Mouse (Mus musculus): ENCODE data around the gene Vmn1r228. TPM values are rescaled to one million over a fixed set of nuclear protein-coding genes. Genes with fewer than 3 reads are reported as not detected.

Gene Vmn1r228
- total RNA-seq (2023), result not detected

GRCm38 (mm10) chr17:20786057-20786456 is at the start of gene Vmn1r228:
Gene Vmn1r228, minus strand, starts transcription at chr17:20786157.

DNA sequence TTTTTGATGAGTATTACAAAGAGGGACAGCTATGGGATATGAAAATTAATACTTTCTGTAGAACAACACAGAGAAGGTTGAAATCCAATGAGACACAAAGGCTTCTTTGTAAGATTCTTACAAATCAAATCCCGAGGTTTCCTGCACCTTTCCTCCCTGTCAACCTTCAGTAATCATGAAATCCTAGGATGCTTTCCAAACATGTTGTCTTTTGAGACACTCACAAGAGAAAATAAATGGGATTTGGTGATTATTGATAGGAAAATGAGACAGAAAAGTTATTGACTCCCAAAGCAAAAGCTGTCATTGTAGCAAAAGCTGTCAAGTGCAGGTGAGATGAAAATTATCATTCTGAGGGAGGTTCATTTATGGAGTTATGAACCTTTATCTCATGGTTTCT is 25.3 kb upstream of the Vmn1r228 start, which contains the start of gene Vmn1r229:
Gene Vmn1r229 (plus strand): TSS at position 301 of the 400 bp plus-strand sequence.

DNA sequence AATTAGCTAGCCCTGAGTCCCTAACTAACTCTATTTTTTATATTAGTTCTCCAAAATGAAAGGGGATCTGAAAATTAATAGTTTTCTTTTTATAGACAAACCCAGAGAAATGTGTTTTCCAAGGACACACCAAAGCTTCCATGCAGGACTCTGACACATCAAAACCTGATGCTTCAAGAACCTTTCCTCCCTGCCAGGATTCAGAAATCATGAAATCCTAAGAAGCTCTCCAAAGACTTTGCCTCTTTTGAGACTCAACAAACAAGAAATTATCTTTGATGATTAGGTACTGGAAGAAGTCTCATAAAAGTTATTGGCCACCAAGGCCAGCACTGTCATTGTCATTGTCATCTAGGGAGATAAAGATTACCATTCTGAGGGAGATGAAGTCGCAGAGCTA is 56.4 kb downstream of the Vmn1r228 start, which contains the start of gene Vmn1r227:
Gene Vmn1r227 (plus strand): TSS at position 301 of the 400 bp plus-strand sequence.

Other genes with a start within 250 kb of the Vmn1r228 start
- not detected for gene Vmn2r109, start 221.4 kb downstream of the Vmn1r228 start, total RNA-seq (2023)
- gene Vmn2r110, start 189.7 kb downstream of the Vmn1r228 start, total RNA-seq (2023), result not detected
- not detected for gene Fpr-rs3, start 161.3 kb downstream of the Vmn1r228 start, total RNA-seq (2023)
- gene Vmn1r226, start 103.3 kb downstream of the Vmn1r228 start, total RNA-seq (2023), result not detected
- not detected for gene Vmn1r227, start 56.3 kb downstream of the Vmn1r228 start, total RNA-seq (2023)
- gene Vmn1r229, start 25.4 kb upstream of the Vmn1r228 start, total RNA-seq (2023), result under 1 TPM in 1 of 2 experiments, not detected in 1; 0.04 TPM
- not detected for gene Vmn1r230, start 54.3 kb upstream of the Vmn1r228 start, total RNA-seq (2023)
- not detected for gene Vmn1r231, start 118.9 kb upstream of the Vmn1r228 start, total RNA-seq (2023)
- gene Vmn1r232, start 133.6 kb upstream of the Vmn1r228 start, total RNA-seq (2023), result not detected
- gene Ppp2r1a, start 159.2 kb upstream of the Vmn1r228 start, total RNA-seq (2023), result 100 to 1,000 TPM; 232 to 240 TPM
- gene Vmn1r233, start 210.3 kb upstream of the Vmn1r228 start, total RNA-seq (2023), result not detected
- 1 to 10 TPM; 6.3 to 7.5 TPM for gene Zfp160, start 222.7 kb upstream of the Vmn1r228 start, total RNA-seq (2023)

Measured in neutrophil, adult 59 days (primary cell).